Mouse (Mus musculus): Measurements from ENCODE around the gene Mid1. TPM values are rescaled to one million over a fixed set of nuclear protein-coding genes. Genes with fewer than 3 reads are reported as not detected.
A peak's percentile ranks its signal among the peaks of the same experiment; 100 is the strongest.
"Not testable (repeated sequence)": the region's sequence is repeated elsewhere in the genome, so short reads cannot be mapped to it uniquely, and the experiment has no call there.

The Mid1 gene
- total RNA-seq, 2 experiments from 2014 or later: 2.6 to 6.4 TPM

DNA sequence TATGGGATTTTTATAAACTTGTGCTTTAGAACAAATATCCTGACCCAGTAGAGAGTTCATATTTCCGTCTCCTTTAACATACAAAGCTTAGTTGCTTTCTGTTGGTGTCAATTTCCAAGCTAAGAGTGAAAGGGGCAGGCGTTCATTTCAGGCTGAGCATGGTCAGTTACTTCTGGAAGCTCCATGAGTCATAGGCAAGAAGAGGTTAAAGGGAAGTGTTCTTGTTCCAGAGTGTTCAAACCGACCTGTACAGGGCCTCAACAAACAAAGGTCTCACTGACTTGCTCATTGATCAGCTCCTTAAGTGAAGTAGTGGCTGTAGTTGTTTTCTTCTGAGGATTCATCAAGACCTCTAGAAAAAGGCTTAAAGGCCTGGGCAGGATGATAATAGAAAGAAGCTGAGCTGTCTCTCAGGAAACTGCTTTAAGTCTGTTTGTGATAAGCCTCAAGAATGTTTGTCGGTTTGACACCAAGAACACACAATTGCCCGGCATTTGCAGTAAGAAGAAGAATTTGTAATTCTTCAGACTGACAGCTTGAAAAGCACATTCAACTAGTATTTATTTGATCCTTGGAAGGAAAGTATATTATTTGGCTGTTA lies 252.2 kb downstream of the Mid1 start:
- no peak for DNase-seq (ENCODE audit: low spot score)
- intact Hi-C loops (cut with DNase I): no loop called here

DNA sequence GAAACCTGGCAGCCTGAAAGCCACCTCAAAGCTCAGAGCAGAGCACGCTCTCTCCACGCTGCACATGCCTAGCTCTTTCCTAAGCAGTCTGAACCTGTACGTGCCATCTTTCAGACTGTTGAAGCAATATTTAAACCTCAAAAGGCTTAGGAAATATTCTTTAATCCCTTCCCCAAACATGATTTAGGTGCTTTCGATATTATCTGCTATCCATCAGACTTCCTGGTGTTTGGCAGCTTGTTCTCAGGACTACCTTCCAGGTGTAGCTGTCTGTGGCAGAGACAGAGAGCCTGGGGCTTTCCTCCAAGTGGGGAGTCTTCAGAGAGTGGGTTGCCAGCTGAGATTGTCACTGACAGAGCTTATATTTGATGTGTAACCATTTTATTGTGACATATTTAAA lies 255.5 kb downstream of the Mid1 start:
- DNase-seq (ENCODE audit: low spot score): no peak
- intact Hi-C loops (cut with DNase I): no loop called here

DNA sequence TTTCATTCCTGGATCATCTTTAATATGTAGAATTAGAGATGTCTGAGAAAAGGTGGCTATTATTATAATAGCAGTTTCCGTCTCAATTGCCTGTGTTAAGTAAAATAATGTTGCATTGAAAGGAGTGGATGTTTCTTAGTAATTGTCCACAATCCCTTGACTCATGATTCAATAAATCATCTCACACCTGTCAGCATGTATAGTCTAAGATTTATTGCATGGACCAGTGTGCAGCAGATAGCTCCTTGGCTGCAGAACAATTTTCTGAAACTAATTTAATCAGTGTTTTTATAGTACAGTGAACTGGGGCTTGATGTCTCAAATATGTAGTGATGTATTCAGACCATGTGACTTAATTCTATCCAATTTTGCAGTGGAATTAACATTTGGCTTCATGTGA lies 265.6 kb downstream of the Mid1 start:
- DNase-seq (ENCODE audit: low spot score): no peak
- intact Hi-C loops (cut with DNase I): no loop called here

DNA sequence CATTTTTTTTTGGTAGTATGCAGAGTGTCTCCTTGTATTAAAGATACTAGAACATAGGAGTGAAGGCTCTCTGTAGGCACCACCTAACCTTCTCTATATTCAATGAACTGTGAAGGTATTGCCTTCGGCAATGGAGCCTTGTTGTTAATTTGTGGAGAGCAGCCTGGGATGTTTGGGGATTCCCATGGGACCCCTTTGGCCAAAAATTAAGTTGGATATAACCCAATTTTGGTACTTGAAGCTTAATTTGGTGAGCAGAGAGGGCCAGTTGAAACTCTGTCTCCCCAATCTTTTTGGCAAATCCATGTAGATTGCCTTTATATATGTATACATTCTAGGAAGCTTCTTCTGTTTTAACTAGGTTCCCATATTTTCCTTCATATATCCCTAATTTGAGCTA lies 284.3 kb downstream of the Mid1 start:
- intact Hi-C loops (cut with DNase I): no loop called here
- no peak for DNase-seq (ENCODE audit: low spot score)

DNA sequence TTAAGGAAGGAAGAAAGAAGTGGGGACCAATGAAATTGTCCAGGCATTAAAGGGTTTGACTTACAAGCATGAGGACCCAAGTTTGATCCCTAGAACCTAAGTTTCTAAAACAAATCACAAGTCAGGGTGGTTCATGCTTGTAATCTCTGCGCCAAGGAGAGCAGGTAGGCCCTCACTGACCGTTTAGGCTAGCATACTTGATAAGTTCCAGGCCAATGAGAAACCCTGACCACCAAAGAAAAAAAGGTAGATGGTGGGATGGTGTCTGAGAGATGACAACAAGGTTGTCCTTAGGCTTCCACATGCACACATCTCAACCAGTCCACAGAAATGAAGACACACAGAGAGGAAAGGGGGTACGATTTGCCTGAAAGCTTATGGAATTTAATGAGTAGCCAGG lies 284.8 kb downstream of the Mid1 start:
- intact Hi-C loops (cut with DNase I); DNase-seq (ENCODE audit: low spot score): not testable (repeated sequence)

DNA sequence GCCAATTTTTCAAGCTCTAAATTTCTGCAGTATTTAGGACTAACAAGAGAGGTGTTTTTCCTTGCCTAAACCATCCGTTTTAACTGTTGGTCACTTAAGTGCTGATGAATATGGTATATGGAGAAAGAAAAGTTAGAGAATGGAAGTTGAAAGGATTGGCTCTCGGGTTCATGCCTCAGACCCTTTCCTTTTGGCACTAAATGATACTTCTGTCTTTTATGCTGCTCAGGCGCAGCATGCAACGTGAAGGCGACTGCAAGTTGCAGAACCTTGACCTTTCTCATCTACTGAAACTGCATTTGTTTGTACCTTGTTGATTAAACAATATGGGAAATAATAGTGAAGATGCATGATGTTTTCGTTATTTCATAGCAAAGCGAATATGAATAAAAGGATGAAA lies 285.5 kb downstream of the Mid1 start:
- DNase-seq (ENCODE audit: low spot score); intact Hi-C loops (cut with DNase I): not testable (repeated sequence)

DNA sequence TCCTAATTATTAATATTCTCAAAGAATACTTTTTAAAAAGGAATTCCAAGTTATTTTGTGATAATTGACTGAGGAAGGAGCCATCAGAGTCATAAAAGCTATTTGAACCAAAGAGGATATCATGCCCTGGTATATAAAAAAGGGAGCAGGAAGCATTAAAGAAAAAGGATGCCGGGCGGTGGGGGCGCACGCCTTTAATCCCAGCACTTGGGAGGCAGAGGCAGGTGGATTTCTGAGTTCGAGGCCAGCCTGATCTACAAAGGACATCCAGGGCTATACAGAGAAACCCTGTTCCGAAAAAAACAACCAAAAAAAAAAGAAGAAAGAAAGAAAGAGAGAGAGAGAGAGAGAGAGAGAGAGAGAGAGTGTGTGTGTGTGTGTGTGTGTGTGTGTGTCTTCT lies 286.6 kb downstream of the Mid1 start:
- DNase-seq (ENCODE audit: low spot score); intact Hi-C loops (cut with DNase I): not testable (repeated sequence)

DNA sequence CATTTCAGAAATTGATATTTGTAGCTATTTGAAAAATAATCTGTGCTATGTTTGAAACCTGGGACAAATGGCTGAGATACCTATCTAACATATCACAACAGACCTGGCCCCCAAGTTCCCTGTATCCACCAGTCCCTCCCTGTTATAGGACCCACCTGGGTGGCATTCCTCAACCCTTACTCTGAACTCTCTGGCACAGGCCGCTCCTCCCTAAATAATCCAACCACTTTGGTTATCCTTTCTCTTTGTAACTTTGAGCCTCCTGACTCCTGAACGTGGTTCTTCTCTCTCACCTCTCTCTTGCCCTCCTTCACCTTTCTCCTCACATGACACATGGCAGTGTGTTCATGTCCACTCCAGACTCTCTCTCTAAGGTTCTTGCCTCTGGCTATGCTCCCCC lies 287.1 kb downstream of the Mid1 start:
- peak; percentile 0 for DNase-seq (ENCODE audit: low spot score)
- intact Hi-C loops (cut with DNase I): not testable (repeated sequence)

DNA sequence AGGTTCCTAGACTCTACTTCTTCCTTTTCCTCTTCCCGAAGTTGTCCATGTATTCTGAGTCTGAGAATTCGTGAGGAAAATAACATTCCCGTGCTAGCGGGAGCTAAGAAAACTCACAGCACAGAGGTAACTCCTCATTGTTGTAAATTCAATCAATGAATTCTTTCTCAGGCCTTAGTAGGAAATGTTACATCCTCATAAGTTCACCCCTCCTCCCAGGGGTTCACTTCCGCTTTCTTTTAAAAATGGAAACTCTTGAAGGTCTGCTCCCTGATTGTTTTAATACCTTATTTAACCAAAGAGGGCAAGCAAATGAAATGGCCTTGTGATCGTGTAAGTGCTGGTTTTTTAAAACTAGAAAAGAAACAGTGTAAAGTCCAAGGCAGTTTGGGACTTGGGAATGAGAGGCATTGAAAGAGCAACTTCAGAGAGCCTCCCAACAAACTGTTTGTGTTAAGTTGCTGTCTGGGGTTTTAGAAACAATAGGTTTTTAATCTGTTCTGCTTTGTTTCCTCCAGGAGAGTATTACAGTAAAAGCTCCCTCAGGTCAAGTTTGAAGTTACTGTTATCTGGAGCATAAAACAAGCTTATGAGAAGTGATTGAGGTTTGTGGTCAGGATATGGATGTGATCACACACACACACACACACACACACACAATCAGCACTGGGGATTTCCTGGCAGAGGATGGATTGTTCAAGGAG lies 287.9 kb downstream of the Mid1 start:
- intact Hi-C loops (cut with DNase I): not testable (repeated sequence)
- DNase-seq (ENCODE audit: low spot score): peak; percentile 6

DNA sequence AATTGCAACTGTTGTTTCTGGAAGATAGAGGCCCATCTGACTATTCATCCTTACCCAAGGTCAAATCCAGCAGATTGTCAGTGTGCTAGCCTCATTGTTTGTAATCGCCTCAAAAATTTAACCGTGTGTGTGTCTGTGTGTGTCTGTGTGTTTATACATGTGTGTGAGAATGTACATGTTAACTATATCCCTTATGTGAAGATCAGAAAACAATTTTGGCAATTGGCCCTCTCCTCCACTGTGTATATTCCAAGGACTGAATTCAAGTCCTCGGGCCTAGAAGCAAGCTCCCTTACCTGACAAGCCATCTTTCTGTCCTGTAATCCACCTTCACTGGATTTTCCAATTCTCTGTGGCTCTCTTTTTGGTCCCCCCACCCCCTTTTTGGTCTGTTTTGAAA lies 288.8 kb downstream of the Mid1 start:
- intact Hi-C loops (cut with DNase I): not testable (repeated sequence)
- DNase-seq (ENCODE audit: low spot score): peak; percentile 0

DNA sequence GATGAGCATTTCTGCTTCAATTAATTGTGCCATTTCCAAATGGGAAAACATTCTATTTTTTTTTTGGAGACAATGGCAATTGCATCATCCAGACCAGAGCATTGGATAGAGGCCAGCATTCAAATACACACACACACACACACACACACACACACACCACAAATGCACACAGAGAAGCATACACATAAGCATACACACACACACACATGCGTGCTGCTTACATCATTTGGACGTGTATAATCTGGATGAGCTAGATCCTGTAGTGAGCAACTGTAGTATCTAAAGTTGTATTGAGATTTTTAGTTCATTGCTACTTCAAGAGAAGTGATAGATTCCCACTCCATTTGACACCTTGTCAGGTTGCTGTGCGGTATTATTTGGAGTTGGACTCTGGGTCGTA lies 289.5 kb downstream of the Mid1 start:
- peak; percentile 2 for DNase-seq (ENCODE audit: low spot score)
- intact Hi-C loops (cut with DNase I): not testable (repeated sequence)

DNA sequence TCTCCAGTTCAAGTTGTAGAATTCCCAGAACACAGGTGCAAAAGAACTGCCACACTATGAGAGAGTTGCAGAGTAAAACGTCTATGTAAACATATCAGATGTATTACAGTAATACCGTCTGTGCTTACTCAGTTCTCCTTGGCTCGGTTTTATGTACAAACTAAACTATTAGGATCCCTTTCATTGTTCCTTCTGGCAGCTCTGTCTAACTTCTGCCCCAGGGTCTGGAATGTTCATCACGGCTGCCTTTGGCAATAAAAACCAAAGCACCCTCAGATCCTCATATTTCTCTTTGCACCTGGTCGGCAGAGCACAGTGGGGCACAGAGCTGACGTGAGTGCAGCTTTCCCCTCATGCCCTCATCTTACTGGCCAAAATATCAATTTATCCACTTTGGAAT lies 290.0 kb downstream of the Mid1 start:
- intact Hi-C loops (cut with DNase I): loop anchor here (5.0 kb wide), 1 partner anchor 178 kb away; no protein-coding TSS in a partner anchor
- DNase-seq (ENCODE audit: low spot score): peak; percentile 12

DNA sequence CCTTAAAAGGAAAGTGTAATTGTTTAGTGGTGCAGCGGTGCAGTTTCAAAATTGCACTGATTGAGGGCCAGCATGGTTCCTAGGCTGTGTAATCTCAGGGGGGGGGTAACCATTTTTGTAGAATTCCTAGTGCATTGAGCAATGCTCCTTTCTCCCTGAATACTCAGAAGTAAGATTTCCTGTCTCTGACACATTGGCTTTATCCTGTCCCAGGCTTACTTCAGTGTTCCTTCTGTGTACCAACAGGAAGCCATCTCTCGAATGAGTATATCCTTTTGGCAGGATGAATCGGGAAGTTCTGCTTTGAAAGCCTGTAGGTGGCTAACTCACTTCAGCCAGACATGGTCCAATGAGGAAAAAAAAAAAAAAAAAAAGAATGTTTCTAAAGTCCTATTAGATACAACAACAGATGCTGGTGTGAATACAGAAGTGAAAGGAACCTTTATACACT lies 290.7 kb downstream of the Mid1 start:
- DNase-seq (ENCODE audit: low spot score): peak; percentile 28
- intact Hi-C loops (cut with DNase I): loop anchor here (5.0 kb wide), 1 partner anchor 178 kb away; no protein-coding TSS in a partner anchor

DNA sequence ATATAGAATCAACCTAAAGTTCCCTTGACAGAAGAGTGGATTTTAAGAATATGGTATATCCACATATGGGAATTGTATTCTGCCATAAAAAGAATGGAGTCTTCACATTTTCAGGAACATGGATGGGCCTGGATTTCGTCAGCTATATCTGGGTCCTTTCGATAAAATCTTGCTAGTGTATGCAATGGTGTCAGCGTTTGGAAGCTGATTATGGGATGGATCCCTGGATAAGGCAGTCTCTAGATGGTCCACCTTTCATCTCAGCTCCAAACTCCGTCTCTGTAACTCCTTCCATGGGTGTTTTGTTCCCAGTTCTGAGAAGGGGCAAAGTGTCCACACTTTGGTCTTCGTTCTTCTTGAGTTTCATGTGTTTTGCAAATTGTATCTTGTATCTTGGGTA lies 291.3 kb downstream of the Mid1 start:
- not testable (repeated sequence) for DNase-seq (ENCODE audit: low spot score)
- intact Hi-C loops (cut with DNase I): loop anchor here (5.0 kb wide), 1 partner anchor 179 kb away; no protein-coding TSS in a partner anchor

DNA sequence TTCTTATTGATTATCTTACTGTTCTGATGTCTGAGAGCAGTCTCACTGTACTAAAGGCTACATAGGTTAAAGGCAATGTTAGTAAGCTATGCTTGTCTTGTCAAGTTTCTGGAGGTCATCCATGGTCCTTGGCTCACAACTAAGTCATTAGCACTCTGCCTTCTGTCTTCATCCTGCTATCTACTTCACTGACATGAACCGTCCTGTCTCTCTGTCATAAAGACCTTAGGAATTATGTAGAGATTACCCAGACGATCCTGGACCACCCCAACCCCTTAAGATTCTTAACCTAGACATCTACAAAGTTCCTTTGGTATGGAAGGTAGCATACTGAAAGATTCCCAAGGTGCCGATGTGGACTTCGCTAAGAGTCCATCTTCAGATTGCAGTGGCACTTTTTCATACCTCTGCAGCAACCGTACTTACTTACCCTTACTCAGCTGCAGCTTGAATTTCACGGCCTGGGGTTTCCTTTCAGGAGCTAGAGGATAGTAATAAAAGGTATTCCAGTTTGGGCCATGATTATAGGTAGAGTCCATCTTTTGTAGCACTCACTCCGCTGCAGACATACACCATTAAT lies 292.9 kb downstream of the Mid1 start:
- intact Hi-C loops (cut with DNase I): loop anchor here (5.0 kb wide), 1 partner anchor 181 kb away; no protein-coding TSS in a partner anchor
- not testable (repeated sequence) for DNase-seq (ENCODE audit: low spot score)

DNA sequence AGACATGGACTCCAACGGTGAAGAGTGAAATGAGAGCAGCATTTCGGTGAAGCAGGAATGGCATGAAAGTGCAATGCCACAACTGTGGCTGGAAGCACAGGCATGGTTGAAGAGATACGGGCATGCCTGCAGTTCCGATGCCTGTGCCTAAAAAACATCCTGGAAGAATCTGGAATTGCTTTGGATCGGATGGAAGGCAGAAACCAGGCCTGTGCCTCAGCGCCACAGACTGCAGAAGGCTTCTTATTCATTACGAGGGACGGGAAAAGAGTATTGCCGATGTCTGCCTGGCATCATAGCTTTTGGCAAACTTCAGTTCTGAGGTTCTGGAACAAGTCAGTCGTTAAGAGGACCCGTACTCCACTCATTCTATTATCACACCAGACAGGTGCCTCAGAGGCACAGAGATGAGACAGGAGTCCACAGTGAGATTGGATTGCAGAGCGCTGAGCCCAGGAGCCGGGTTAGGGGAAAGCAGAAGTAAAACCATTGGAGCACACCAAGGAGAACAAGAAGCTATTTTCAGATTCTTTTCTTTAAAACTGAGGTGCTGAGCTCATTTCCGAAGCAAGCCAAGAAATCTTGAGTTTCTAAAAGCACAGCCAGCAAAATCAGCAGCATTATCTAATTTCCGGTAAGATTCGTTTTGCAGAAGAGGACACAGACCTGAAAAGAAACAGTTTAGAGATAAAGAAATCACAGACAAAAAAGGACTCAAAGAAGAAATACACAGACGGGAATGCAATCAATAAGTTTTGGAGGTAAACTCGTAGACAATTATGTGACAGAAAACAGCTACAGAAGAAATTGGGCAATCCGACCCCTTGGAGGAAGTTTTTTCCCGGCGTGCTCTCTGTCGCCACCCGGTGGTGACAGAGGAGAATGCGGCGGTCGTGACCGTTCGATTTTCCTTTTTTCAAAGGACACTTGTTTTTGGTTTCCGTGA lies 293.7 kb downstream of the Mid1 start:
- peak; percentile 69 for DNase-seq (ENCODE audit: low spot score)
- intact Hi-C loops (cut with DNase I): loop anchor here (5.0 kb wide), 1 partner anchor 181 kb away; no protein-coding TSS in a partner anchor

DNA sequence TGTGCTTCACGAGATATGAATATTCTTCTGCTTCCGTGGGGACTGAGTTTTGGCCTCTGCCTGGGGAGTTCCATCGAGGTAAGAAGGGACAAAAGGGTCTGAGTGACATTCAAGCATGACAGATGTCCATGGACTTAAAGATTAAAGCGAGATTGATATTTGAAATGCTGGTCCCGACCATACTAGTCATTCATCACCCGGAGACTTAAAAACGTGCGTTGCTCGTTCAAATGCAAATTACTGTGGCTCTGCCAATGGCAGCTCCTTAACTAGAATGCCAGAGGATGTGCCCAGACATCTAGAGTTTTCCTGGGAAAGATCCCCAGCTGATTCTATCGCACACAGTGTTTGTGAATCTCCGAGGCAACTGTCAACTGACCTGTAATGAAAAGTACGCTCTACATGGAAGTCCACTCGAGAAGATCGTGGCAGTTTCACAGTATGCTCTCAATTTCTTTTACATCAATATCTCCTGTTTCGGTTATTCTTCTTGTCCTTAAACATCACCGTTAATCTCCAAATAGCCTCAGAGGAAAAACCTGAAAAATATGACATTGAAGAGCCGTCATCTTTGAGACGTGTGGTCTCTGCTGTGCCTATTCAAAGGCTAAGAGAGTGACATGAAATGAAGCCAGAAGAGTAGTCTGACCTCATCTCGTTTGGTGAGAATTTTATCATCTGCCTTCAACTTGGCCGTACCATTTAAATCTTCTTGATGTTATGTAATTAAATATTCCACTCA lies 294.6 kb downstream of the Mid1 start:
- DNase-seq (ENCODE audit: low spot score): peak; percentile 21
- intact Hi-C loops (cut with DNase I): loop anchor here (5.0 kb wide), 2 partner anchors 97 to 182 kb away; no protein-coding TSS in a partner anchor

DNA sequence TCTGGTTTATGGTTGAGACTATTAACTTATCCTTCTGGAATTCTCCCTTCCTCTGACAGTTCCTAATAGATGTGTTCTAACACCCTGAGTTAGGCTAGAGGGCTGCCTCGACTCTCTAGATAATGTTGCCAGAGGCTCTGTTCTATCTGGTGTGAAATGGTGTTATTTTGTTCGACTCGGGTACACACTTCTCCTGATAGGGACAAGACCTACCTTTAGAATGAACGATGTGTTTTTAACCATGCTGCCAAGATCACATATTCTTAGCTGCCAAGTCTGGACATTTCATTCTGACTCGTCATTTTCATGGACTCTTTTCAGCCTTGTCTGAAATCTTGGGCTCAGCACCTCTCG lies 295.2 kb downstream of the Mid1 start:
- DNase-seq (ENCODE audit: low spot score): not testable (repeated sequence)
- intact Hi-C loops (cut with DNase I): loop anchor here (5.0 kb wide), 1 partner anchor 98 kb away; no protein-coding TSS in a partner anchor

DNA sequence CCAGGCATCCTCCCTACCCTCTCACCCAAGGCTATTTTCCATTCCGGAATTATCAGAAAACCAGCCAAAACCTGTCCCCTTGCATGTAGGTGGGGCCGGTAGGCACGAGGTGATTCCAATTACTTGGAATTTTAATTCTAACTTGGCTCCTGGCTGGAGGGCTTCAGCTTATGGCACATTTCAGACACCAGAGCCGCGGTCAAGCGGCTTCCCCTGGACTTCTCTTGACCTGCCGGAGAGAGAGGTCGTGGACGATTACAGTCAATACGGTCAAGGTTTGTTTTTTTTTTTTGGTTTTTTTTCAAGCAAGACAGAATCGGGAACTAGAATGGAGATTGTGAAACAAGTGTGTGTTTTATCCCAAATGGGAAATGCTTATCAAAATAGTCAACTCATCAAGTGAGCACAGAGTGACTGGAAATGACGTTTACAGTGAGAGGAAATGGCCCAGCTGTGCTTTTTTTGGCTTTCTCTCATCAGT lies 295.9 kb downstream of the Mid1 start:
- intact Hi-C loops (cut with DNase I): loop anchor here (5.0 kb wide), 1 partner anchor 99 kb away; no protein-coding TSS in a partner anchor

More for the DNA sequence above, 295.9 kb downstream of the Mid1 start:
- DNase-seq (ENCODE audit: low spot score): peak; percentile 41
